Mouse (Mus musculus) adrenal gland, postnatal 14 days (tissue): Measurements from ENCODE around the gene Zfp526. TPM values are rescaled to one million over a fixed set of nuclear protein-coding genes. Genes with fewer than 3 reads are reported as not detected.
"Not testable (repeated sequence)": the region's sequence is repeated elsewhere in the genome, so short reads cannot be mapped to it uniquely, and the experiment has no call there.

Experiments used
- DNase-seq: peaks from one replicate; pipeline ENCODE4 v3.0.0; 2021; ENCODE audit warnings: mixed read lengths
- total RNA-seq: library from RNA; stranded (reverse); gene quantifications from 2 replicates; pipeline ENCODE4 v1.2.3, GENCODE M21; 2021

Gene Zfp526
- total RNA-seq, 1 experiment from 2014 or later = 9.0 TPM

DNA sequence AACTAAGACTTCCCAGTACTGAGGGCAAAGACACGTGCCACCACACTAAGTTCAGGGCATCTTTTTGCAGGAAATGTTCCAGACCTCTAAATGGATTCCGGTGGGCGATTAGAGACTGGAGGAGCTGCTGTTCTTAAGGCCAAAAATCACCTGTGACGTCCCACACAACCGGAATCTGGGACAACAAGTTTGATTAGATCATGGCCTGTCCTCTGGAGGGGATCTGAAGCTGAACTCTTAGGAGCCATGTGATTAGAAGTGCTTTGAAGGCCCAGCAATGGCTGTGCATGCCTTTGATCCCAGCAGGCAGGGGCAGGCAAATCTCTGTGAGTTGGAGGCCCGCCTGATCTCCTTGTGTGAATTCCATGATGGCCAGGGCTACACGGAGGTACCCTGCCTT is 19.4 kb downstream of the Zfp526 start:
- no peak for DNase-seq

- DNase-seq = peak; percentile 86
Observed at GRCm38 (mm10) chr7:25241062-25241461, 19.8 kb downstream of the Zfp526 start.

GRCm38 (mm10) chr7:25243361-25243760 is 22.1 kb downstream of the Zfp526 start:
- DNase-seq = no peak

DNA sequence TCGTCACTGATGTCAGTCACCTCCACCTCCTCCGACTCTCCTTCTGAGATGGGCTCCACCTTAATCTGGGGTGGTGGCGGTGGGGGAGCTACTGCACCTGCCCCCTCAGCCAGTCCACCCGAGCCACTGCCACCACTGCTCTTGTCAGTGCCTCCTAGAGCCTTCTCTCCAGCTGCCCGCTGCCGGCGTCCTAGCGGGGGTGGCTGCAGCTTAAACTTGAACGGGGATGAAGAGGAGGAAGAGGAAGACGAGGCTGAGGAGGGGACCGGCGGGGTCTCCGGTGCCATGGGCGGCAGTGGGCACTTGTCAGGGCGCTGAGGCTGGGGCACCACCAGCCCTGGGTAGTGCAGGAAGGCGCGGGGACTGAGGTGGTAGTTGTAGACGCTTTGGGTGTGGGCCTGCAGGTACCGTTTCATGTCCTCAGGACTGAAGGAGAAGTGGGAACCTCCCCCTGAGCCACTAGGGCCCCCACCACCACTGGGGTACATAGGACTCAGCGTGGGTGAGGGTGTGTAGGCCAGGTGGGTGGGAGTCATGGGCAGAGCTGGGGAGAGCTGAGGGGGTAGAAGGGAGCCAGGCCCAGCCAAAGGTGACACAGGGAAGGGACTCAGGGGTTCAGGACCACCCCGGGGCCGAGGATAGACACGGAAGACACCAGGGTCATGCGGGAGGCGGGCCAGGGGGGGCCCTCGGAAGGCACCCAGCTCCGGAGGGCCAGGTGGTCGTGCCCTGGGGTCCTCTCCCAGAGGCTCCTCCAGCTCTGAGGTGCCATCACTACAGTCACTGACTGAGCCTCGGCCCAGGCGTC is 23.5 kb downstream of the Zfp526 start:
- no peak for DNase-seq

DNA sequence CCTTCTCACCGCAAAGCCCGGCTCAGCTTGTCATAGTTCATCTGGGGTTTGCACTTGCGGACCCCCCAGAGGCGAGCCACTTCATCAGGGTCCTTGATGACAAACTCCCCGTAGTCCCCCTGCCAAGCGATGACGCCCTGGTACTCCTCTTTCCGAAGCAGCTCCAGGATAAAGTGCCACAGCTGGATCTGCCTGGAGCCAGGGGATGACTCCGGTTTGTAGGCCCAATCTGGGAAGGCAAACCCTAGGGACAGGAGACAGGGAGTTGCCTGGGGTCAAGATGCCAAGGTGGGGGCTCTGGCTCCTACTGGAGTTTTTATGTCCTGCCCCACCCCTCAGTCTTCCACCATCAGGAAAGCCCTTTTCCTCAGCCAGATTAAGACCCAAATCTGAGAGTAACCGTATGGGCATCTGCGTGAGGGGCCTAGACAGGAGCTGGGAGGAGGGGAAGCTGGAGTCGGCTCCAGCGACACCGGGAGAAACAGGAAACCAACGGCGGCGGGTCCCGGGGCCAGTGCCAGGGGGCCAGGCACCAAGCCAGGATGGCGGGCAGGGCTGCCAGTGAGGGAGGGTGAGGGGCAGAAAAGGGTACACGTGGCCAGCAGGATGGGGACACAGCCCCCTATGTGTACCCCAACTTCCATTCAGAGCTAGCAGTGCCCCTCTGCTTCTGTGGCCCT is 25.0 kb downstream of the Zfp526 start:
- DNase-seq = peak; percentile 62

DNA sequence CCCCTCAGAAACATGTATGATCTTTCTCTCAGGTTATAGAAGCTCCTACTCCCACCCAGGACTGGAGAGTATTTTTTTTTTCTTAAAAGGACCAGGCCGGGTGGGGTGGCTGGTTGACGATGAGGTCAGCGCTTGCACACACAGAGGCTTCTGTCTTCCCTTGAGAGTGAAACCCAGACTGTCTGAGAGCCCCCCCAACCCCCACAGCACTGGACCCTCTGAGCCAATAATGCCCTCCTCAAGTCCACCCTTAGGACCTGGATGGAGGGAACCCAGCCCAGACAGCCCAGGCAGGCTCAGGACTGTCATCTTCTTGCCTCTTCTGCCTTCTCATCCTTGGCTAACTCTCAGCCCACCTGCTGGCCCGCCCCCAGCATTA is 25.5 kb downstream of the Zfp526 start:
- DNase-seq = no peak

DNA sequence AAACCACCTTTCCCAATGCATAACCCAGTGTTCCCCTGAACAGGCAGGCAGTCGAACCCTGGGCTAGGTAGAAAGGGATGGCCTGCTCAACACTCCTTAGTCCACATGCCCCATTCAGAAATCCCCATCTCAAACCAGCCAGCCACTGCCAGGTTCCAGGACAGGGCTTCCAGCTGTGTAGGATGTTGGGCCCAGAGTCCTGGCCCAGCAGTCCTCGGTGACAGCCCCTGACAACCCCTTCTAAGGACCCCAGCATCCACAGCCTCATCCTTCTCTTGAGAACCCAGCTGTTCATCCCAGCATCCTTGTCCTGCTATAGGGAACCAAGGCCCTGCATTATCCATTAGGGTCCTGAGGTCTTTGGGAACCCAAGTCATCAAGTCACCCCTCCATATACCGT is 26.3 kb downstream of the Zfp526 start:
- no peak for DNase-seq

- DNase-seq = peak; percentile 60
Observed at GRCm38 (mm10) chr7:25248018-25248647, 26.9 kb downstream of the Zfp526 start.

DNA sequence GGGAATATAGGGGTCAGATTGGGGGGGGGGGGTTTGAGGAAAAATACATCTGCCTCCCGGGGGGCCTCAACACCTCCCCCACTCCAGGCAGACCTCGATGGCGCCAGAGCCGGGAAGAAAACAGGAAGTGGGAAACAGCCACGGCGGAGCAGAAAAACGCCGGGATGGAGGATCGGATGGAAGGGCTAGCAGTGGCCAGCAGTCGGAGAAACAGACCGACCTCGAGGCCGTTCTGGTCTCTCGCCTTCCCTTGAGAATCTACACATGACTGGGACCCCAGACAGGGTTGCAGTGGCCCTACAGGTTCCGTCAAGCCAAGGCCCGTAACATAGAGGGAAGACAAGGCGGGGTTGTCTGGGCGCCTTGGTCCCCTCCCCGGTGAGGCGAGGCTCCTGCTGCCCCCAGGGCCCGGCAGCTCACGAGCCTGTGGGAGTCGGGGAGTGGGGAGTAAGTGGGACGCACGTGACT is 27.7 kb downstream of the Zfp526 start:
- DNase-seq = peak; percentile 56

DNA sequence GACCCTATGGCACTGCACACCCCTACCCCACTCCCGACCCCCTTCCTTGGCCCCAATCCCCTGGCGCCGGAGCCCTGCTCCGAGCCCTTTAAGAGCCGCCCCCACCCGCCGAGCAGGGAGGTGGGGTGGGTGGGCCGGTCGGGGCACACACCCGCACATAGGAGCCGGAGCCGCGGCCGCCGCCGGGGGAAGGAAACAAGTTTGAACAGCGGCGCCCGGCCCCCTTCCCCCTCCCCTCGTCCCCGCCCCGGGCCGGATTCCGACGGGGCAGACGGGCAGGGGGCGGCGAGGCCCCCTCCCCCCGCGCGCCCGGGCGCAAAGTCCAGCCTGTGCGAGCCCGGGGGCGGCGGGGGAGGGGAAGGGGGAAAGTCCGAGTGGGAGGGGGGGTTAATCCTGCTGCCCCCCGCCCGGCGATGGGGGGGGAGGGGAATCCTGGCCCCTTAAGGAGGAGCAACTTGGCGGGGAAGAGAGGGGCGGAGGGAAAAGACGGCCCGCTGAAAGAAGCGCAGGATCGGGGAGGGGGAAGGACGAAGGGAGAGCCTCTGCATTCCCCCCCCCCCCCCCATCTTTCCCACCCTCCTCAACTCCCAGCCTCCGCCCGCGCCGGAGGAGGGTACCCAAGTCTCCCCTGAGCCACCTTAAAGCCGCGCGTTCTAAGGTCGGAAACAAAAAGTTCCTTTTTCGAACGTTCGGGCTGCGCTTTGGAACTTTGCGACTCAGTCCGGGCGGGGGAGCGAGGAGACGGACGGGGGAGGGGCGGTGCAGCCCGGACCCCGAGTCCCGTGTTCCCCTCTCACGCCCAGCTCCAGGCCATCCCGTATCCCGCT is 28.3 kb downstream of the Zfp526 start:
- DNase-seq = peak; percentile 86

GRCm38 (mm10) chr7:25250141-25250972 is 29.1 kb downstream of the Zfp526 start, which contains the start of gene Erf:
Gene Erf (minus strand): TSS chr7:25250761.
- peak; percentile 98 for DNase-seq

- peak; percentile 66 for DNase-seq
Observed at GRCm38 (mm10) chr7:25251071-25251791, 30.0 kb downstream of the Zfp526 start.

DNA sequence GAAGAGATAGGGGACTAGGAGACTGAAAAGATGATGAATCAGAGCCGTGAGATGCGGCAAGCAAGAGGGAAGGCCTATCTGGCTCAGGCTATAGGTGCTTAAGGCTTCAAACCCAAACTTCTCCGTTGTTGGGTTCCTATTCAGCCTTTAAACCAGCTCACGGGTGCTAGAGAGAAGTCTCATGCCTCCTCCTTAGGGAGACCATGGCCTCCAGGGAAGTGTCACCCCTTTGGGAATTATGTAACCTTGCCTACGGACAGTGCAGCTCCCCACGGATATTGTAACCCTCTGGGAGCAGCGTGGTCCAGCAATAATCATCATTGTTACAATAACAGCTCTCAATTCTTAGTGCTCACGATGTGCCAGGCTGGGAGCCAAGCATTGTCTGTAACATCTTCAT is 30.6 kb downstream of the Zfp526 start:
- DNase-seq = no peak

DNA sequence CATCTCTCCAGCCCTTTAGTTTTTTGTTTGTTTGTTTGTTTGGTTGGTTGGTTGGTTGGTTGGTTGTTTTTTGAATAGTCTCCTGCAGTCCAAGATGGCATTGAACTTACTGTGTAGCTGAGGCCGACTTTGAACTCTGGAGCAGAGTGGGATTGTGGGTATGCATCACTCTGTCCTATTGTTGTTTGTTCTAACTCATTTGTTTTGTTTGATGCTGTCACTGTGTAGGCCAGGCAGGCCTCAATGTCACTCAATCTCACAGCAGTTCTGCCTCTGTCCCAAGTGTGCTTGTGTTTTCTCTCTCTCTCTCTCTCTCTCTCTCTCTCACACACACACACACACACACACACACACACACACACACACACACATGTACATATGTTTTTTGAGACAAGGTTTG is 40.7 kb downstream of the Zfp526 start:
- no peak for DNase-seq

DNA sequence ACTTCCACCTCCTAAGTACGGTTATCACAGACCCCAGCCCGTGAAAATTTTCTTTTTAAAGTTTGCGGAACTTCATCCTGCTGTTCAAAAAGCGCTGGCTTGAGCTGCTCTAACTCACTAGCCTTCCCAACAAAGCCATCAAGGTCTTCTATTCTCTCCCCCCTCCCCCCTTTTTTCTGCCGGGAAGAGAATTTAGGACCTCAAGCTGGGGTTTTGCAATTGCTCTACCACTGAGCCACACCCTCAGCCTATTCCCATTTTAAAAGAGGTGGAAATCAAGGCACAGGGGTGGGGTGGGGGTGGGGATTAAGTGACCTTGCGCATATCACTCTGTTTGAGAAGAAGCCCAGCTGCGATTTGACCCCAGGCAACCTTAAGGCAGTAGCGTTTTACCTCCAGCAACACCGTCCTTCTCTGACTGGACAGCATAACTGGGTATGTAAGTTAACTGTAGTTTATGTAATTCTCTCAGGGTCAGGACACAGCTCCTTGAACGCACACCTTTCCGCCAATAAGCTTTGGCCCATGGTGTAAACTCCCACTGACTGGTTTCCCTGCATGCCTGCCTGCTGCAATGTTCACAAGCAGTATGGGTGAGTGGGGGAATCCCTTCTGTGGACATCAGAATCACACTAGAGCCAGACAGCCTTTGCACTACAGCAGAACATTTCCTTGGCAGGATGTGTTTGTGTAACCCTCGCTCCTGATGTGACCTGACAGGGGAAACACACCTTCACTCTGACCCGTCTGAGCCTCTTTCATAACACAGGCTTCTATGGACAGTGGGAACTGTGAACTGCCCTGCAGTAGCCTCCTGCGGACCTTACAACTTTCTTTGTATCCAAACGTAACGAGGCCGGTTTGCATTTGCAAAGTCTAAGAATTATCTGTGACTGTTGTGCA is 43.0 kb downstream of the Zfp526 start:
- DNase-seq = no peak

DNA sequence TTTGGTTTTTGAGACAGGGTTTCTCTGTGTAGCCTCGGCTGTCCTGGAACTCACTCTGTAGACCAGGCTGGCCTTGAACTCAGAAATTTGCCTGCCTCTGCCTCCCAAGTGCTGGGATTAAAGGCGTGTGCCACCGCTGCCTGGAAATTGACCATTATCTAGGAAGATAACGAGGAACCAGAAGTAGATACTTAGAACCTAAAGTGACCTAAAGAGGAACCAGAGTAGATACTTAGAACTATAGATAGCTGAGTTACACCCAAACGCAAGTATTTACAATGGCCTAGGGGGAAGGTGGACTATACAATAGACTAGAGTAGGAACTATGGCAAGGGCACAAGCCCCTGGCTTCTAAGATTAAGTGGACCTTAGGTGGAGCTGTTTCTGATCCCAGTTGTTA is 44.5 kb downstream of the Zfp526 start:
- not testable (repeated sequence) for DNase-seq

- DNase-seq = no peak
Observed at GRCm38 (mm10) chr7:25266180-25266962, 45.1 kb downstream of the Zfp526 start.

- DNase-seq = peak; percentile 99
Observed at GRCm38 (mm10) chr7:25267301-25267750, 46.1 kb downstream of the Zfp526 start, which contains the start of gene Cic. Gene Cic (plus strand): TSS chr7:25267704.
